Mouse (Mus musculus) kidney, adult 18-20 months (tissue): ENCODE measurements around the gene Ripk3.

Experiments used
- DNase-seq: peaks from one replicate; pipeline ENCODE4 v3.0.0; 2021

Gene Ripk3

DNA sequence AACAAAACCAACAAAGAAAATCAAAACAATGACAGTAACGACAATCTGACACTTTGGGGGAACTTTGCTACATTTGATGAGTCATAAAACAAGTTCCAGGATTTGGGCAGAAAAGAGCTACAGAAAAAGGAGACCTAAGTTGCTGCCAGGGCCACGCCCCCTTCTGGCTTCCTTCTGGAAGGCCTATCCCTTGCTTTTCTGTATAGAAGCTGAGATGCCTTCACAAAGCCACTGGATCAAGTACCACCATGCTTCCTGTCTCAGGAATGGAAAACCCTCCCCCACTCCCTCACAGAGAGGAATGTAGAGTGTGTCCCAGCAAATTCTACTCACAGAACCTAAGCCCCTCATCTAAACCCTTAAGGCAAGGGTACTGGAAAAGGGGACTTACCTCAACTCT, 5.3 kb upstream of the Ripk3 start:
- peak; percentile 2 for DNase-seq

DNA sequence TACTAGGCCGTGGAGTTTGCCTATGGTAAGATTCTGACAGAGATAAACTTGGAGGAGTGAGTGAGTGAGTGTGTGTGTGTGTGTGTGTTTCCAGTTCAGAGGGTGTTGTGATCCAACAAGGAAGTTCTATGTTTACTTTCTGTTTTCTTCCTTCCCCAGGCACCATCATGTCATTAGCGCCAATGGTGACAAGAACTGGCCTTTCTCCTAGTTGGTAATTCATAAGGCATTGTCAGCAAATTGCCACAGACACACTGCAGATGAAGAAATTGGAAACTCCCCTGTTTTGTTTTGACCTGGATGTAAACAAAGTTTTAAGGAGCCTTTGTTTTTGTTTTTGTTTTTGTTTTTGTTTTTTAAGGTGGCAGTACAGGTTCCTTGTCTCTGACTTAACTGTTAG, 4.8 kb upstream of the Ripk3 start:
- DNase-seq: no peak

DNA sequence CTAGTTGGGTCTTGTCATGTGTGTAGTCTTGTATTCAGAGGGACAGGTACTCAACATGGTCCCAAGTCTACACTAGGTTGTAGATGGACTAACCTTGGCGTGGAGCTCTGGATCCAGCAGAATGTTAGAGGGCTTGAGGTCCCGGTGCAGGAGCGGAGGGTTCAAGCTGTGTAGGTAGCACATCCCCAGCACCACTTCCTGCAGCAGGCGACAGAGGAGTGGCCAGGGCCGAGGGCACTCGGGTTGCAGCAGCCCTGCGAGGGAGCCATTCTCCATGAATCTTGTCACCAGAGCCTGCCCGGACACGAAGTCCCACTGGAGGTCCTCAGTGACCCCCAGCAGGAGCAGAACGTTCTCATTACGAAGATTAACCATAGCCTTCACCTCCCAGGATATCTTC, 934 bp downstream of the Ripk3 start:
- peak; percentile 1 for DNase-seq

GRCm38 (mm10) chr14:55785195-55785594, 3.5 kb downstream of the Ripk3 start:
- DNase-seq: peak; percentile 17

DNA sequence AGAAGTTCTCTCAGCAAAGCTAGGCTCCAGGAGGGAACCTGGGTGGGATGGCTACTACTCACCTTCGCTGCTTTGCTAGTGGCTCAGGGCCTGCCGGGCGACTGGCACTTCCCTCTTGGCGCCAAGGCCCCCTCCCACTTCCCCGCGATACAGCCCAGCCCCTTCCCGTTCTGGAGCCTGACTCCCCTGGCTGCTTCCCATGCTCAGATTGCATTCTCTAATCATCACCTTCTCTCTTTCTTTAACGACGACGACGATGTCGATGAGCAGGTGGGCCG, 4.8 kb downstream of the Ripk3 start, which contains the start of gene Adcy4:
Gene Adcy4, minus strand, starts transcription at position 138 of the 278 bp plus-strand sequence.
- DNase-seq: peak; percentile 21

DNA sequence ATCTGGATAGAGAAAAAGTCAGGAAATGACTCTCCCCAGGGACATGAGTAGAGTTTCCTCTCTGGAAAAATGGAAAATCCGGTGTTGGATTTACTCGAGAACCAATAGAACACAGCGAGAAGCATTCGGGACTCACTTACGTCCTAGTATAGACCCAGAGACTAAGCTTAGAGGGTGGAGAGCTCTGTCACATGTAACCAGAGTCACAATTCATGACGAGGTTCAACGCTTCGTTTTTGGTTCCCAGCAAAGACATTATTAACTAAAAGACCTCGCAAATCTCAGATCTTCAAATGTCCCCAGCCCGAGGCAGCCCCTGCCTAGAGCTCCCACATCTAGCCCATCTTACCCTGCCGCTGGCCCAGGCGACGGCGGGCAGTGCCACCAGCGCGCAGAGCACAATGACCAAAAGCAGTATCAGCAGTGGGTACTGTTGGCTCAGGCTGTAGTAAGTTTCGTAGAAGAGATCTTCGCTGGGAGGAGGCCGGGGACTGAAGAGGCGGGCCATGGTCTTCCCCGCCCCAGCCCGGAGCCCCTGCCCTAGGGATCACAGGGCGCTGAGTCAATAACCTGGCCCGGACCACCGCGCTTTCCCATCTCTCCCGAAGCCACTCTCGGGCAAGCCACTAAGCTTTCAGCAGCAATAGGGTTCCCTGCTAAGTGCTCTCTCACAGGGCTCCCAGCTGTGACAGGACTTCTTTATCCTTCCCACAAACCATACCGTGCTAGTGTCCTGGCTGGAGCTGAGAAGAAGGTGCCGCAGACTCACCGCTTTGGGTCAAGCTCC, 5.3 kb downstream of the Ripk3 start:
- DNase-seq: peak; percentile 20

GRCm38 (mm10) chr14:55782361-55782960, 6.2 kb downstream of the Ripk3 start:
- DNase-seq: peak; percentile 2

DNA sequence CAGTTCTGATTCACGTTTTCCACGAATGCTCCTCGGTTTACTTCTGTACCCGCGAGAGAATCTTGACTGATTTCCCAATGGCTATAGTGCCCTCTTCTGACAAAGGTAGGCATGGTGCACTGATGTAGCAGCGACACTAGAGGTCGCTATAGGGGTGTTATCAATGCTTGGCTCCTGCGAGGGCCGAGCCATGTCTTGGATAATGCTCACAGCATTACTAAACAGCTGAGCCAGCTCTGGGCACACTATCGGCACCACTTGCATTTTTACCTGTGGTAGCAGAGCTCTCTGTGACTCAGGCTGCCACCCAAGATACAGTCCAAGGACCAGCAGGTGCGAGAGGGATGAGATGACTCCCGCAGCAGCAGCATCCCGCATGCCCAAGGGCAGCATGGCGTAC, 7.4 kb downstream of the Ripk3 start:
- peak; percentile 69 for DNase-seq

DNA sequence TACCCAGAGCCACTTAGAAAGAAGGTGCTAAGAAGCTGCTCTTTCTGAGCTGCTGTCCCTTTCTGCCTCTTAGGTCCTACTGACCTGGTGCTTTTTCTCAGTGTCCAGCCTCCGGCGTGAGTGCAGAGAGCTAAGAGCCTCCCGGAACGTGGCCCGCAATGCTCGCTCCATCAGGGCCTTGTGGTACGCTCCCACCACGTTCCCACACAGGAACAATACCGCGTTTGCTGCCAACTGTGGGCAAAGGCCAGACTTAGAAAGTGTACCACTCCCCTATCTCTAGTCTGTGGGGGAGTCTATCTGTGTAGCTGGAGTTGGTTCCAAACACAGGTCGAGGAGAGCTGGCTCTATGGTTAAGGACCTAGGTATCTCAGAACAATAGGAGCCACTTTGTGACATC, 7.9 kb downstream of the Ripk3 start:
- no peak for DNase-seq

DNA sequence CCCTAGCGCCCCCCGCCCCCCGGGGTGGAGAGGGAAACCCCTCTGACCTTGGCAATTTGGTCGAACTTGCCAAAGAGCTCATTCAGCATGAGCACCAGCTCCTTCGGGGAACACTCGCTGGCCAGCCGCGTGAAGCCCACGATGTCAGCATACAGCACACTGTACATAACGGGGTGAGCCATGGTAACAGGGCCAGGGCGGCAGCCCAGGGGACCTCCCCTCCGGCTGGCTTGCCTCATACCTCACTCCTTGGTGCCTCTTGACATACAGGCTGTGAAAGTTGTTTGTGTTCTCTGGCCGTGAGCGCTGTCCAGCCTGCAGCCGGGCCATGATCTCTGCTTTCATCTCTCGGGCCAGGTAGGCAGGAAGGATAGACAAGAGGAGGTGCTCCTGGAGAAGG, 9.0 kb downstream of the Ripk3 start:
- no peak for DNase-seq

- no peak for DNase-seq
These were observed 10.0 kb downstream of the Ripk3 start for GRCm38 (mm10) chr14:55778686-55779085.

DNA sequence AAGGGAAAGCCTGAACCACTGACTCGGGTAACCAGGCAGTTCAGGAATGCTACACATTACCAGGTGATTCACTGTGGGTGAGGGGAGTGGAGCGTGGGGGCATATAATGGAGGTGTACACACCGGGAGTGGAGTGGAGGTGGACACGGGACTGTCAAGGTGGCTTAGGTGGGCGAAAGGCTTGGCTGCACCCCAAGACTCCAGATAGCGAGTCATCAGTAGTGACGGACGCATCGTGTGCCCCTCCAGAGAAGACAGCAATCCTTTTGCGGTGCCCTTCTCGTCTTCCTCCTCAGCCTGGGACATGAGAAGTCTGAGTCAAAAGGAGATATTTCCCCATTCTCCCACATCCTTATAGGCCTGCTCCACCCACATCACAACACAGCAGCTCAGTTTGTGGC, 10.9 kb downstream of the Ripk3 start:
- DNase-seq: no peak

DNA sequence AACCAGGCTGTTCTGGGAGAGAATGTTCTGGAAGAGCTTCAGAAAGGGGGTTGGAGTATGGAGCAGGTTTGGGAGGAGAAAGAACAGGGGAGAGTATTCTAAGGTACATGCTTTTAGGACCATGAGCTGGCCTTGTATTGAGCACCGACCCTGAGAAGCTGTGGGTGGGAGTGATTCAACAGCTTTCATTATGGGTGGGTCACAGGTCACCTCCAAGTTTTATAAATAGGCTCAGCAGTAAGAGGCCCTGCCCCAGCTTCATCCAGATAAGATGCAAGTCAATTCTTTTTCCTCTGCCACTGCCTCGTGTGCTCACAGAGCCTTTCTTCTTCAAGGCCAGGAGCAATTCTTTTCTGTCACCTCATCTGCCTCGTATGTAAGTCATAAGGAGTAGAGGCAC, 11.5 kb downstream of the Ripk3 start:
- no peak for DNase-seq

GRCm38 (mm10) chr14:55776711-55777110, 12.0 kb downstream of the Ripk3 start:
- no peak for DNase-seq

DNA sequence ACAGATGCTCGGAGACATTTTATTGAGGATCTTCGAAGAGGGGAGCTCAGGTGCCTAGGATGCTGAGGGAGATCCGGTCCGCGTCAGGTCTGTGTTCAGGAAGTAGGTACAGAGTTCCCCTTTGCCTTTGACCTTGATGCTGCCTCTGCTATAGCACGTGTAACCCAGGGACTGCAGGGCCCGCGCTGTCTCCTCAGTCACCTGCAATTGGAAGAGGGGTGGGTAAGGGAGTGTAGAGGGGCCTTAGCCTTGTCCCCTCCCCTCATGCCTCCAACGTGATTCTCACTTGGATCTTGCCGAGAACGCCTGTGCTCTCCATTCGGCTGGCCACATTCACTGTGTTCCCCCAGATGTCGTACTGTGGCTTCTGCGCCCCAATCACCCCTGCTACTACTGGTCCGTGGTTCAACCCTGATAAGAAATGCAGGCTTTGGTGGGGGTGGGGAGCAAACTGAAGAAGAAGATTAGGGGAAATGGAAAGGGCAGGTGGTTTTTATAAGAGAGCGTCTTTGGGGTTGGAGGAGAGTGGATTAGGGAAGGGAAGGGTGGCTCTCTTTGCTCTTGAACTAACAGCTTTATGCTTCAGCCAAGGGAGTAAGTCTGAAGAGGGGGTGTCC, 19.5 kb downstream of the Ripk3 start:
- no peak for DNase-seq

- no peak for DNase-seq
These were observed 20.1 kb downstream of the Ripk3 start for GRCm38 (mm10) chr14:55768555-55768954.

DNA sequence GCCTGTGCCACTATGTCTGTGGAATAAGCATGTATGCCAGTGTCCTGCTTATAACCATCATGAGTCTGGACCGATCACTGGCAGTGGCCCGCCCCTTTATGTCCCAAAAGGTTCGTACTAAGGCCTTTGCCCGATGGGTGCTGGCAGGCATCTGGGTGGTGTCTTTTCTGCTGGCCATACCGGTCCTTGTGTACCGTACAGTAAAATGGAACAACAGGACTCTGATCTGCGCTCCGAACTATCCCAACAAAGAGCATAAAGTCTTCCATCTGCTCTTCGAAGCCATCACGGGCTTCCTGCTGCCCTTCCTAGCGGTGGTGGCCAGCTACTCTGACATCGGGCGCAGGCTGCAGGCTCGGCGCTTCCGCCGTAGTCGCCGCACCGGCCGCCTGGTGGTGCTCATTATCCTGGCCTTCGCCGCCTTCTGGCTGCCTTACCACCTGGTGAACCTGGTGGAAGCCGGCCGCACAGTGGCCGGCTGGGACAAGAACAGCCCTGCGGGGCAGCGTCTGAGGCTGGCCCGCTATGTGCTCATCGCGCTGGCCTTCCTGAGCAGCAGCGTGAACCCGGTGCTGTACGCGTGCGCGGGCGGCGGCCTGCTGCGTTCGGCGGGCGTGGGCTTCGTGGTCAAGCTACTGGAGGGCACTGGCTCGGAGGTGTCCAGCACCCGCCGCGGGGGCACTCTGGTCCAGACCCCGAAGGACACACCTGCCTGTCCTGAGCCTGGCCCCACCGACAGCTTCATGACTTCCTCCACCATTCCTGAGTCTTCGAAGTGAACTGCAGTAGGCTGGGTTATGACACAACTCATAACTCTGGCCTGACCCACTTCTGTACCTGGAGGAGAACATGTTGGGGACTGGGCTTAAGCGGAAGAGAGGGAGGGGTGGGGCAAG, 20.9 kb downstream of the Ripk3 start:
- DNase-seq: peak; percentile 80

DNA sequence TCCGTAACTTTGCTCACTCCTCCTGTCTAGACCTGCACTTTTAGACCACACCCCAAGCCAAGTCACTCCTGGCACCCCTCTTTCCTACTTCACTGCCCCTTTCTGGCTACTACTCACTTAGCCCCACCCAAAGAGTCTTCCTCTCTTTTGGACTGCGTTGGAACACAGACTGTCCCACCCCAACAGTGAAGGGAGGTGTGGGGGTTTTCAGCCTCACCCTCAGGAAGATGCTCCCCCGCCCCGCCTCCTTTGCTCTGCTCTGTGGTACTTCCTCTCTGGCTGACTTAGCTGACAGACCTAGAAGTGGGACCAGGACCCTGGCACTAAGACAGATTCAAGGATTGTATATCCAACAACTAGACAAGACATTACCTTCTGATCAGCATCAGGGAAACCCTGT, 23.0 kb downstream of the Ripk3 start, which contains the start of gene Ltb4r1:
Gene Ltb4r1, plus strand, starts transcription at position 267 of the 400 bp plus-strand sequence.
- no peak for DNase-seq

- DNase-seq: no peak
These were observed 25.5 kb downstream of the Ripk3 start for GRCm38 (mm10) chr14:55763166-55763565.

DNA sequence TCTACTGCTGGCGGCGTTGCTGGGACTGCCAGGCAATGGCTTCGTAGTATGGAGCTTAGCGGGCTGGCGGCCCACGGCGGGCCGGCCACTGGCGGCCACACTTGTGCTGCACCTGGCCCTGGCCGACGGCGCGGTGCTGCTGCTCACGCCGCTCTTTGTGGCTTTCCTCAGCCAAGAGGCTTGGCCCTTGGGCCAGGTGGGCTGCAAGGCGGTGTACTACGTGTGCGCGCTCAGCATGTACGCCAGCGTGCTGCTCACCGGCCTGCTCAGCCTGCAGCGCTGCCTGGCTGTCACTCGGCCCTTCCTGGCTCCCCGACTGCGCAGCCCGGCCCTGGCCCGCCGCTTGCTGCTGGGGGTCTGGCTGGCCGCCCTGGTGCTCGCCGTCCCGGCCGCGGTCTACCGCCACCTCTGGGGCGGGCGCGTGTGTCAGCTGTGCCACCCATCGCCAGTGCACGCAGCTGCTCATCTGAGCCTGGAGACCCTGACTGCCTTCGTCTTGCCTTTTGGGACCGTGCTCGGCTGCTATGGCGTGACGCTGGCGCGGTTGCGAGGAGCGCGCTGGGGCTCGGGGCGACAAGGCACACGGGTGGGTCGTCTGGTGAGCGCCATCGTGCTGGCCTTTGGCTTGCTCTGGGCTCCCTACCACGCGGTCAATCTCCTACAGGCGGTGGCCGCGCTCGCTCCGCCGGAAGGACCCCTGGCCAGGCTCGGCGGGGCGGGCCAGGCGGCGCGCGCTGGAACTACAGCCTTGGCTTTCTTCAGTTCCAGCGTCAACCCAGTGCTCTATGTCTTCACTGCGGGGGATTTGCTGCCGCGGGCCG, 26.5 kb downstream of the Ripk3 start:
- peak; percentile 64 for DNase-seq

- no peak for DNase-seq
These were observed 27.5 kb downstream of the Ripk3 start, which contains the start of gene Ltb4r2 for GRCm38 (mm10) chr14:55761163-55761562. TSS of gene Ltb4r2 (plus strand) at chr14:55761428.

DNA sequence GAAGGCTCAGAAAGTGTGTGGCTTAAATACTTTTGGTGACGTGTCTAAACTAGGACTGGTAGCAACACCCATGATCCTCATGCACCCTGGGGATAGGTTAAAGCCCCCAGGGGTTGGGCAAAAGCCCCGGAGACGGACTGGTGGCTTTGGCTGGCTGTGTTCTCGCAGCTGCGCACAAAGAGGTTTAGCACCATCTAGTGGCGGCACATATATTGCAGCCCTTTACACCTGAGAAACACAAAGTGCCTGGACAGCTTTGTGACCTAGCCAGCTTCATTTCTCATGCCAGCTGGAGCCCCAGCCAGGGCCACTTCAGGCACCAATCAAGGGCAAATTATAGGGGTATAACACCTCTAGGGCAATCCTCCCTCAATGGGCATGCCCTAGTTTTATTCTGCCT, 28.5 kb downstream of the Ripk3 start:
- peak; percentile 94 for DNase-seq
